Mouse (Mus musculus) megakaryocyte, embryonic 14.5 days (primary cell): ENCODE results near the gene E030030I06Rik.

Experiments
- FLI1 ChIP-seq: IDR thresholded peaks from 2 replicates; pipeline ENCODE4 v1.6.1; 2012; ENCODE audit warnings: low read length, inconsistent platforms, mixed read lengths
- GATA1 ChIP-seq: IDR thresholded peaks from 3 replicates; pipeline ENCODE4 v1.6.1; 2012; ENCODE audit warnings: mixed read lengths, low read length, inconsistent platforms, borderline replicate concordance

DNA sequence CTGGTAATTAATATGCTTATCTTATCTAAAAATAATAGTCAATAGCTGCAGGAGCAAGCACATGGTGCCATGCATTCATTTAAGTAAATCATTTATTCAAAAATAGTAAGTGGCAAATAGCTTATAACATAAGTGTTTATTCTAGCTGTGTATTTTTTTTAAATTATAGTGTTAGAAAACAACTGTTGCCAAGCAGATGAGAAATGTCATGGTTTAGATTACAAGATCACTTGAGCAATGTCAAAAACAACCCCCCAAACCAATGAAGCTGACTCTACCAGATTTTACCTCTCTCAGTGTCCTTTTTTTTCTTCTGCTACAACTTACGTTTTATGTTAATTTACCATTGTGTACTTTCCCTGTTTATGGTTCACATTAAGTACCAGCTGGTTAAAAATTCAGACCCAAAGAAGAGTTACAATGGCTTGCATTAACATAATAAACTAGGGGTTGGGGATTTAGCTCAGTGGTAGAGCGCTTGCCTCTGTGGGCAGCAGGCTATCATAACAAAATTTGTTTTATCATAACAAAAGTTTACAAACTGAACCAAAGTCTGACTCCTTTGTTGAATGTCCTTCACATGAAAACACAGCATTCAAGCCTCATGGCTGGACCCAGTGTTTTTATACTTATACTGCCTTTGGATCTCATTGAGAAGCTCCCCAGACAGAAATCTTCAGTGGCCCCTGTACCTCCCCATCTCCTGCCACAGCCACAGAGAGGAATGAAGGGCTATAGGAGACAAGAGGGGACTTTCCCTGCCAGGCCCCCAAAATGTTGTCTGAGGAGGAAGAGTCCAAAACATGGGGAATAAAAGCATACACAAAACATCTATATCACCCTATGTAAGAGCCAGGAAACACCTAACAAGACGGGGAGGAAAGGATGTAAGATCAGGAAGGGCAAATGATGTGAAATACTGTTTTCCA is 6.1 kb upstream of the E030030I06Rik start:
- TF ChIP-seq GATA1 (no peak), FLI1 (no peak)
